Mouse (Mus musculus) spleen, adult 2 months (tissue): ENCODE measurements around the gene Trmt13. TPM values are rescaled to one million over a fixed set of nuclear protein-coding genes. Genes with fewer than 3 reads are reported as not detected.
"Not testable (repeated sequence)": the region's sequence is repeated elsewhere in the genome, so short reads cannot be mapped to it uniquely, and the experiment has no call there.

ENCODE experiments used
- DNase-seq, 2 experiments: peaks; one replicate each; pipeline versions ENCODE4 v3.0.0 to v3.0.0-alpha.2; 2012 to 2021; ENCODE audit warnings: low spot score in 2 of 2, low read depth in 1 of 2
- H3K27ac ChIP-seq: fragments of 200-500 bp; 2 replicates; pipeline ENCODE4 v1.5.1; 2012; ENCODE audit warnings: low read length, inconsistent platforms; ENCODE audit not compliant: insufficient read depth
- H3K27me3 ChIP-seq: fragments of 200-500 bp; 2 replicates; pipeline ENCODE4 v1.6.1; 2012; ENCODE audit warnings: mild to moderate bottlenecking, moderate library complexity, low read length, inconsistent platforms; ENCODE audit not compliant: control insufficient read depth, insufficient read depth
- H3K36me3 ChIP-seq: fragments of 200-500 bp; 2 replicates; pipeline ENCODE4 v1.6.1; 2012; ENCODE audit warnings: mild to moderate bottlenecking, low read length, inconsistent platforms; ENCODE audit not compliant: control insufficient read depth, insufficient read depth
- H3K4me1 ChIP-seq: fragments of 200-500 bp; 2 replicates; pipeline ENCODE4 v1.6.1; 2011; ENCODE audit warnings: inconsistent platforms; ENCODE audit not compliant: control insufficient read depth, insufficient read depth, insufficient read length
- H3K4me3 ChIP-seq: fragments of 200-500 bp; 2 replicates; pipeline ENCODE4 v1.5.1; 2011; ENCODE audit warnings: mild to moderate bottlenecking, inconsistent platforms; ENCODE audit not compliant: insufficient read depth, insufficient read length; ENCODE audit errors: extremely low read depth
- CTCF ChIP-seq: fragments of 200-500 bp; IDR thresholded peaks from 2 replicates; pipeline ENCODE4 v1.5.1; 2011; ENCODE audit warnings: mild to moderate bottlenecking, inconsistent platforms; ENCODE audit not compliant: insufficient read depth, insufficient read length, insufficient replicate concordance; ENCODE audit errors: extremely low read depth
- POLR2A ChIP-seq: fragments of 200-500 bp; IDR thresholded peaks from 2 replicates; pipeline ENCODE4 v1.6.1; 2011; ENCODE audit warnings: low read depth, low read length, inconsistent platforms
- WGBS: fragments of 180-500 bp; shearing (Covaris S2); methylation state at CpG from one replicate; pipeline ENCODE4 v1.1.7; 2018; 5-methylcytosine and 5-hydroxymethylcytosine counted together
- polyA plus RNA-seq: library from polyadenylated mRNA; depleted of rRNA; stranded (reverse); fragments of >200 nt; gene quantifications from 2 replicates; pipeline ENCODE4 v1.2.3, GENCODE M21; 2012

Gene Trmt13
- polyA plus RNA-seq, 1 experiment = 4.7 TPM

DNA sequence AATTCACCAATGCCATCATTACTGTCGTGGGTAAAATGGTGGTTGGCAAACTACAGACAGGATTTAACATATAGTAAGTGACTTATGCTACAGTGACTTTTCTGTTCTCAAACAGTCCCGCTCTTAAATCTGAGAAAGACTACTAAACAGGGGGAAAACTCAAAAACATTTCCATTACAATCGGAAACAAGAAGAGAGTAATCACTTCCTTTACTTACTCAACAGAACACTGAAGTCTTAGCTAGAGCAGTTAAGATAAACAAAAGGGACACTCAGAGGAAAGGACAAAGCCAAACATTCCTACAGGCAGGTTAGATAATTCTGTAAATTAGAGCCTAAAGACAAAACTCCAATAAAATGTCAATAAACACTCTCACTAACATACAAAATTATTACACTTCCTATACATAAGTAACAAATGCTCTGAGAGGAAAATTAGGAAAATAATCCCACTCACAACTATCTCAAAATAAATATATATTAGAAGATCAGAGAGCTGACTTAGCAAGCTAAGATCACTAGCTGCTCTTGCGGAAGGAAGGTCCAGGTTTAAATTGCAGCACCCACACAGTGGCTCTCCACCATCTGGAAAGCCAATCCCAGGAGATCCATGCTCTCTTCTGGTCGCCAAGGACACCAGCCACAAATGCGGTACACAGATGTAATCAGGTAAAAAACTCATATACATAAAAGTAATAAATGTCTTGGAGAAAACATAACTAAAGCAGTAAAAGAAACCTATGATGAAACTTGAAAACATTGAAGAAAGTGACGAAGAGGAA, 42.0 kb upstream of the Trmt13 start:
- Histone ChIP-seq H3K27ac (no peak overlapping the region), H3K27me3 (no peaks in the 10 kb centered on the region), H3K4me1 (peaks cover 8% of the 10 kb centered on the region), H3K36me3 (no peaks in the 10 kb centered on the region), H3K4me3 (no peak overlapping the region)
- no peak for DNase-seq
- TF ChIP-seq POLR2A = no peak
- TF ChIP-seq CTCF = no peak
- 80% methylated on average over 7 of the region's 7 CpGs for WGBS

- H3K36me3 ChIP-seq, DNase-seq, H3K4me1 ChIP-seq, H3K27me3 ChIP-seq, H3K4me3 ChIP-seq, H3K27ac ChIP-seq: not testable (repeated sequence)
- 85% methylated on average over 11 of the region's 11 CpGs for WGBS
Observed at GRCm38 (mm10) chr3:116654051-116654450, 39.7 kb upstream of the Trmt13 start.

DNA sequence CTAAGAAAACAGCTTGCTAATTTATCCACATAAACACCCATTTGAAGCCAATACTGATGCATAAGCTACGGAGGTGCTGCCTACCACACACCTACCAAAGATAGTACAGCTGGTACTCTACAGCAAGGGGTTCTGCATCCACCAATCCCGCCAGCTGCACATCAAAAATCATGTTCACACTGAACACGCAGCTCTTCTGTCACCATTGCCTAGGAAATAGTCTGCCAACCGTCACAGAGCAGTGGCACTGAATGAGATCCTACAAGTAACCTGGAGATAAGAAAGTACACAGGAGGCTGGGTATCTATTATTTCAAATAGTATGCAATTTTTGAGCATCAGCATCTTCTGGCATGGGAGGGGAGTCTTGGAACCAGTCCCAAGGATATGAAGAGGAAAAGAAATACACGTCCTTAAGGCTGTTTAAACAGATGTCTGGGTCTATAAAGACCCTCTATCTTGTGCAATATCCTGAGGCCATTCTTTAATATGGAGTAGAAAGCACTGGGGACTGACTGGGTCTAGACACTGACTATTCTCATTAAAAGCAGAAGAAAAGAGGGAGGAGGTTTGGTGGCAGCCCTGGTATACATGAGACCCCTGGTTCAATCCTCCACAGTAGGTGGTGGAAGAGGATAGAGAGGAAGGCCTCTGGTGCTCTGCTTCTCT, 39.0 kb upstream of the Trmt13 start:
- H3K4me1 ChIP-seq = peaks cover 4% of the 10 kb centered on the region
- no peak overlapping the region for H3K27ac ChIP-seq
- TF ChIP-seq POLR2A = no peak
- TF ChIP-seq CTCF = no peak
- no peak for DNase-seq
- H3K27me3 ChIP-seq = no peaks in the 10 kb centered on the region
- H3K4me3 ChIP-seq = no peak overlapping the region
- WGBS = 81% methylated on average over 5 of the region's 5 CpGs
- H3K36me3 ChIP-seq = peaks cover 6% of the 10 kb centered on the region

DNA sequence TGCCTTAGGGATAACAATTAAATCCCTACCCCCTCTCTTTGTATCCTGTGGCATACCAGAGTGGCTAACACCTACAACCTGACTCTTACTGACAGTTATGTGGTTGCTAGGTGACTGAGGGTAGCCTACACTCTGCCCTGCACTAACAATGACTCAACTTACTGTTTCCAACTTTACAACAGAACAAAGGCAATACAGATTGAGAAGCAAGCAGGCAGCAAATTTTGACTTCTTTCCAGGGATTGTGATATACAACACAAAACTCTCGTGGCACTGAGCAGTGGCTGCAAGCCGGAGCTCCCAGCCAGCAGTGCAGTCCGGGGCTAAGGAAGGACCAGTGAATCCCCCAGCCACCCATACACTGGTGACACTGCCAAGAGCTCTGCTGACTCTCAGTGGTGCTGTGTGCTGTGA, 37.7 kb upstream of the Trmt13 start:
- no peak overlapping the region for H3K27ac ChIP-seq
- TF ChIP-seq CTCF (no peak), POLR2A (no peak)
- peaks cover 4% of the 10 kb centered on the region for H3K4me1 ChIP-seq
- whole genome bisulfite sequencing = 89% methylated on average over 3 of the region's 3 CpGs
- no peaks in the 10 kb centered on the region for H3K27me3 ChIP-seq
- H3K36me3 ChIP-seq = peaks cover 7% of the 10 kb centered on the region
- no peak for DNase-seq
- H3K4me3 ChIP-seq = no peak overlapping the region

GRCm38 (mm10) chr3:116650698-116651097, 36.3 kb upstream of the Trmt13 start:
- H3K27me3 ChIP-seq = no peaks in the 10 kb centered on the region
- H3K4me1 ChIP-seq = 0 out of 2 replicates have a peak, but pooled peaks cover under 1% of the 10 kb centered on the region
- no peak for TF ChIP-seq CTCF
- no peak for TF ChIP-seq POLR2A
- no peak for DNase-seq
- H3K36me3 ChIP-seq = peaks cover 14% of the 10 kb centered on the region
- no peak overlapping the region for H3K27ac ChIP-seq
- H3K4me3 ChIP-seq = no peak overlapping the region
- 97% methylated on average over 9 of the region's 9 CpGs for WGBS

DNA sequence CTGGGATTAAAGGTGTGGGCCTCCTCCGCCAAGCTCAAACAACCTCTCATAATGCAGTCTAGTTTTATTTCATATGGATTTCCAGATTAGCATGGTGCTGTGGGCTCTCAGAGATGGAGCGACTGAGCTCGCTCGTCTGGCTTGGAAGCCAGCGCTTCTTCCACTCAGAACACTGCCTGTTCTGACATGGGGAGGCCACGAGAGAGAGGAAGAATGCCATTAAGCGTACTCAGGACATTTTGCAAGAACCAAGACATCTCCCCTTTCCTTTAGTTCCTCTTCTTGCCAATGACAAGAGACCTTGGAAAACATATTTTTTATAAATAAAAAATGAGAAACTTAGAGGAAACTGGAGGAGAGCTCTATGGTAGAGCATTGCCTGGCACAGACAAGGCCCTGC, 34.4 kb upstream of the Trmt13 start:
- DNase-seq = no peak

DNA sequence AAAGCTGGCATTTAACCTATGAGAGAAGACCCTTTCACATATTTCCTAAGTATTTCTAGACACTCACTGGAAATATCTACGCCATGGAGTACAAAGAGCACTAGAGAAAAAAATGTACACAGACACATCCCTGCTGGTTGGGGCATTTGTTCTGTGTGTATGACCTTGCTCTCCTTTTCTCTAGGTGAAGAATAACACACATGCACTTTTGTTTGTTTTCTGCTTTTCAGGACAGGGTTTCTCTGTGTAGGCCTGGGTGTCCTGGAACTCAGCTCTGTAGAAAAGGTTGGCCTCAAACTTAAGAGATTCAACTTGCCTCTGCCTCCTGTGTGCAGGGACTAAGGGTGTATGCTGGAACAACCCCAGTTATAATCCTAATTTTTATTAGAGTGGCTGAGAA, 32.0 kb upstream of the Trmt13 start:
- WGBS = 96% methylated on average over 1 of the region's 1 CpGs

More for the DNA sequence above, 34.4 kb upstream of the Trmt13 start:
- peaks cover 19% of the 10 kb centered on the region for H3K36me3 ChIP-seq
- no peak overlapping the region for H3K27ac ChIP-seq
- no peaks in the 10 kb centered on the region for H3K27me3 ChIP-seq
- H3K4me1 ChIP-seq = no peaks in the 10 kb centered on the region
- H3K4me3 ChIP-seq = no peak overlapping the region
- 85% methylated on average over 7 of the region's 7 CpGs for WGBS
- no peak for TF ChIP-seq CTCF

More for the DNA sequence above, 32.0 kb upstream of the Trmt13 start:
- no peak for TF ChIP-seq CTCF
- no peak for TF ChIP-seq POLR2A
- no peak overlapping the region for H3K4me3 ChIP-seq
- peaks cover 26% of the 10 kb centered on the region for H3K36me3 ChIP-seq
- no peak for DNase-seq
- H3K27me3 ChIP-seq = no peaks in the 10 kb centered on the region
- no peaks in the 10 kb centered on the region for H3K4me1 ChIP-seq
- H3K27ac ChIP-seq = no peak overlapping the region
